Mouse (Mus musculus) embryonic facial prominence, embryonic 12.5 days (tissue): ENCODE results near the gene Nos1ap. TPM values are rescaled to one million over a fixed set of nuclear protein-coding genes. Genes with fewer than 3 reads are reported as not detected.

Source experiments
- polyA plus RNA-seq: library from polyadenylated mRNA; unstranded; fragments of >200 nt; fragmentation: Nextera tagmentation; extraction: Ambion mirVana; gene quantifications from 2 replicates; pipeline ENCODE4 v1.2.1, GENCODE M21; 2016

The Nos1ap gene
- polyA plus RNA-seq, 1 experiment from 2014 or later, result 10.9 TPM

Other genes with a start within 250 kb of the Nos1ap start
- 12.8 and 13.6 TPM in 2 replicates for gene Olfml2b, start 54.7 kb upstream of the Nos1ap start, polyA plus RNA-seq